Mouse (Mus musculus) lung, adult 2 months (tissue): Measurements from ENCODE around the gene Fcf1. TPM values are rescaled to one million over a fixed set of nuclear protein-coding genes. Genes with fewer than 3 reads are reported as not detected.

Source experiments
- DNase-seq: peaks from one replicate; pipeline ENCODE4 v3.0.0; 2022
- H3K4me1 ChIP-seq: fragments of 200-500 bp; 2 replicates; pipeline ENCODE4 v1.6.1; 2011; ENCODE audit warnings: low read length; ENCODE audit not compliant: control insufficient read depth, insufficient read depth
- H3K4me3 ChIP-seq: fragments of 200-500 bp; replicated peaks from 2 replicates; pipeline ENCODE3; 2011; ENCODE audit warnings: low read depth, mild to moderate bottlenecking, control low read depth, low read length; ENCODE audit errors: extremely low read depth
- CTCF ChIP-seq: fragments of 200-500 bp; IDR thresholded peaks from 2 replicates; pipeline ENCODE4 v1.5.1; 2011; ENCODE audit warnings: mild to moderate bottlenecking, low read length, control low read depth; ENCODE audit not compliant: insufficient read depth
- POLR2A ChIP-seq: fragments of 200-500 bp; IDR thresholded peaks from 2 replicates; pipeline ENCODE4 v1.6.1; 2011; ENCODE audit warnings: low read depth, mild to moderate bottlenecking, control low read depth, low read length, borderline replicate concordance; ENCODE audit errors: extremely low read depth
- WGBS: fragments of 180-500 bp; shearing (Covaris S2); methylation state at CpG from one replicate; pipeline ENCODE4 v1.1.7; 2018; 5-methylcytosine and 5-hydroxymethylcytosine counted together
- polyA plus RNA-seq: library from polyadenylated mRNA; depleted of rRNA; stranded (reverse); fragments of >200 nt; gene quantifications from 2 replicates; pipeline ENCODE4 v1.2.3, GENCODE M21; 2012

Fcf1 gene
- polyA plus RNA-seq, 1 experiment, result 34.0 TPM

DNA sequence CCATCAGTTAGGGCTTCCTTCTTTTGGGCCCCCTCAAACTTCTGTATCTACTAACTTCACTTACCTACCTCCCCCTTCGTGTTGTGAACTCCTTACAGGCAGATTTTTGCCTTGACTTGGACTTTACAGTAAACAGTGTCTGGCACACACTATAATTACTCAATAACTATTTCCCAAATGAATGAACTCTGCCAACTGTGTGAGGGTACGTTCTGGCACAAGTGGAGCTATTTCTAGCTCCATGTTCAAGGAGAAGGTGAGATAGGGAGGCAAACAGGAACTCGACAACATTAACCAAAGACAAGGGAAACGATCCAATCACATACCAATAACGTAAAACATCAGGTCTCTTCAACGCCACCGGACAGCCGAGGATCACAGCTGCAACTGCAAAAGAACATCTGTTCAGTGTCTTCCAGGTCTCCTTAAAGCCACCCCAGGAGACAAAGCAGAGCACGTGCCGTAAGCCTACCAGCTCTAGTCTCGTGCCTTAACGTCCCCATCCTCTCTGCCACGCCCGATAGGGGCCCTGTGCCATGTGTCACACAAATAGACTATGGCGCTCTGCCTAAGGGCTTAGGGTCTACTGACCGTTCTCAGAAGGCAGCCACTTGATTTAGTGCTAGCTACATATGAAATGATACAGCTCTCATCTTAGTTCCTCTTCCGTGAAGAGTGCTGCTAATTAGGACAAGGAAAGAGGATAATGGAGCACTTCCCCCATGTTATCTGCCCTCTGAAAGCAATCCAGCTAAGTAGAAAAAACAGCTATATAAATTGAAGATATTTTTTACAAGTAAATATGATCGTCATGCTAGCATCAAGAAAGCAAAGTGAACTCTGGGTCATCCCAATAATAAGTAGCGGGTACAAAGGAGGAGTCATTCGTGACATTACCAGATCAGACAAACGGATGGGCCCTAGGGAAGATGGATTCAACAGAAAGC, 27.4 kb upstream of the Fcf1 start:
- TF ChIP-seq CTCF, result no peak
- 76% methylated on average over 21 of the region's 21 CpGs for WGBS
- no peaks in the 10 kb centered on the region; the same call in 1 of the 2 replicates for H3K4me1 ChIP-seq
- DNase-seq, result no peak
- no peak overlapping the region for H3K4me3 ChIP-seq

DNA sequence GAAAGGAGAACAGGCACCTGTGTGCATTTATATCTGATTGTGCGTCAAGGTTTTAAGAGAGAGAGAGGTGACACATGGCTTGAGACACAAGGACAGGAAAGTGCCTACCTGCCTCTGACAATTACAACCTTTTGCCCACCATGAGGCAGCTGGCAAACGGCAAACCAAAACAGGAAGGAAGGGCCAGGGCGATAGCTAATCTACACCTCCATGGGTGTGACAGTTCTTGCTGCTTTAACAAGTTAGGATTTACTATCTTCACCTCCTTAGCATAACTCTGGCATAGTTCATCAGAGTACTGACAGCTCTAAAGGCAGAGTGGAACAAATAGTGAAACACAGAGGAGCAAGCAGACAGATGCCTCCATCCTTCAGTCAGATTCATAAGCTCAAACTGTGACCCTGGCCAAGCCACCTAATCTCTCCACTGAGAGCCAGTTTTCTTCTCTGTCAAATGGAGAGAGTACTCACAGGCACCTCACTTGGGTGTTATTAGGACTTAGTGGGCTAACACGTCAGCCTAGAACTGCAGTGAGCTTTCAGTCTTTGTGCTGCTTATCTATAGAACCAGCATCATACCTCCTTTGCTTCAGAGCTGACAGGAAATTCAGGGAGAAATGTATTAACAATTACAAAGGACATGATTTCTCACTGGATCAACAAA, 26.4 kb upstream of the Fcf1 start:
- 73% methylated on average over 4 of the region's 4 CpGs for WGBS

DNA sequence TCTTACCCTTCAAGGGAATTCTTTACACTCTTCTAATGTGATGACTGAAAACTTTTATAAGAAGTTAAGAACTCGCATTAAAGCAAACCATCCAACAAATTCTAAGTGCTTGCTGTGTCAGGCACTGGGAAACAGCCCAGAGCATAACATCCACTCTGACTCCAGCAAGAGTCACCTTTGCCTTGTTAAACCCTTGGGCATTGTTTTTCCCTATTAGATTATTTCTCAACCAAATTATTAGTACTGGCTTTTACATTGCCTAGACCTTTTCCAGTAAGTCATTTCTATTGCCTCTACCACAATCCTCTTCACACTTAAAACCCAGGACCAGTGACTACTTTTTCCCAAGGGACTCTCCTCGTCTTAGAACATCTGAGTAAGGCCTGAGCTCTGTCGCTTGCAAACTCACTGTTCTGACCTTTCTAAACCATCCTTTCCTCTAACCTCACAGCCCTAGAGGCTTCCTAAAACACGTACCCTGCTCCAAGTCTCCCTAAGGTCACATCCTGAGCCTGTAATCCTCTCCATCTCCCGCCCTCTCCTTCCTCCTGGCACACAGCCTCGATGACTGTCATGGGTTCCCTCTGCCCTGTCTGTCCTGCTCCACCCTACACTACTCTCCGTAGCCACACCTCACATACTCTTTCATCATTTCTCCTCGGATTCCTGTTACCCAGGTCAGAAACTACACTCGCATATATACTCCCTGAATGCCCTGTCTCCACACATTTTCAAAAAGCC, 25.7 kb upstream of the Fcf1 start:
- WGBS, result 74% methylated on average over 9 of the region's 9 CpGs
- Histone ChIP-seq H3K4me1 (no peaks in the 10 kb centered on the region; the same call in 1 of the 2 replicates), H3K4me3 (no peak overlapping the region)
- TF ChIP-seq CTCF (no peak), POLR2A (no peak)
- DNase-seq, result no peak

More for the DNA sequence above, 26.4 kb upstream of the Fcf1 start:
- TF ChIP-seq CTCF, result no peak
- TF ChIP-seq POLR2A, result no peak
- DNase-seq, result no peak
- no peaks in the 10 kb centered on the region; the same call in 1 of the 2 replicates for H3K4me1 ChIP-seq
- H3K4me3 ChIP-seq, result no peak overlapping the region

DNA sequence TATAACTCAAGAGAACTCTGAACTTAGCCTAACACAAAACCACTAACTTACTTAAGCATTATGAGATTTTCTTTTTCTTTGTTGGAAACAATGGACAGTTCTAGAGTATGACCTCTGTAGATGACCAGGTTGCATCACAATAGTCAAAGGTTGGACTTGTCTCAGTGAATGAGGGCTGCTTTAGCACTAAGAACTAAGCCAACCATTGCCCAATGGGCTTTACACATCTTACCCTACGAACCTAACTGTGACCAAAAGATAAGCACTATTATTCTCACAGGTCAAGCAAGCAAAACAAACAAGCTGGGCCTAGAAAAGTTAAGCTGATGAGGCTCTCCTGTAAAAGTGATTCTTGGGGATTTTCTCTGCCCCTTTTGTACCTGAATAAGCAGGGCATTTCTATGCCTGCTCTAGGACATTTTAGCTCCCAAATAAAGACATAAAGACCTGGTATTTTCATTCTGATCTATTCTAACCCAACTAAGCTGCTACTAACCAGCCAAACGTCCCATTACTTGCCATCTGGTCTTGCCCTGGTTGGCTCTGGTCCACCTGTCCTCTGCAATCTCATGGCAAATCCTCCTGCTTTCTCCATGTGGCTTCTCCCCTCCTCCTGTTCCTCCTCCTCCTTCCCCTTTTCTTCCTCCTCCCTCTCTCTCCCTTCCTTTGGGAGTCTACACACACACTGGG, 22.7 kb upstream of the Fcf1 start:
- WGBS, result 69% methylated on average over 2 of the region's 2 CpGs
- no peak for TF ChIP-seq POLR2A
- TF ChIP-seq CTCF, result no peak
- Histone ChIP-seq H3K4me3 (no peak overlapping the region), H3K4me1 (peaks cover 7% of the 10 kb centered on the region)
- no peak for DNase-seq

DNA sequence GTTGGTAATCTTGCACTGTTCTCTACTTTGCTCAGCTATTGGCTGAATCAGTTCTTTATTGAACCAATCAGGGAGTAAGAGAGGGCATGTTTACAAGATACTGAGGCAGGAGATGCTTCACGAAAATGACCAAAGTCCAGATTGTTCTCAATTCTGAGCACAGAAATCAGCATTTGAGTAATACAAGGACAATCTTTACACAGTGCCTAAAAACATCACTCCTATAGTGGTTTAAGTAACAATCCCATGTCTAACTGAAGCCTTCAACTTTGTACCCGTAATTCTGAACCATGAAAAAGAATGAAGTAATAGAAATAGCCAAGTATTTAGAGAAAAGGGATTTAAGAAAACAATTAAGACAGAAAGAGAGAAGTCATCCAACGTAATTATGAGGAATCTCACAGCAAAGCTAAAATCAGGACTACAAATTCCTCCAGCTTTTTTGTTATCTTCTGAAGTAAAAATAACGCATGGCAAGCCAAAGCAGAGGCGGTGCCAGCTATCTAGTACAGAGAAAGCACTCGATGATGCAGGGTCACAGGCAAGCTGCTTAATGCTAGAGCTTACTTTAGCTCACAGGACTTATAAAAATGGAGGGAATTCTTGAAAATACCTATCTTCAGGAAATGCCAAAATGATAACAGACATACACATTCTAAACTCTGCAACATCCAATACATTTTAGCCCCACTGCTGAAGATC, 22.0 kb upstream of the Fcf1 start:
- H3K4me3 ChIP-seq, result no peak overlapping the region
- 78% methylated on average over 6 of the region's 6 CpGs for WGBS
- TF ChIP-seq CTCF, result no peak
- TF ChIP-seq POLR2A, result no peak
- no peak for DNase-seq
- H3K4me1 ChIP-seq, result peaks cover 7% of the 10 kb centered on the region

DNA sequence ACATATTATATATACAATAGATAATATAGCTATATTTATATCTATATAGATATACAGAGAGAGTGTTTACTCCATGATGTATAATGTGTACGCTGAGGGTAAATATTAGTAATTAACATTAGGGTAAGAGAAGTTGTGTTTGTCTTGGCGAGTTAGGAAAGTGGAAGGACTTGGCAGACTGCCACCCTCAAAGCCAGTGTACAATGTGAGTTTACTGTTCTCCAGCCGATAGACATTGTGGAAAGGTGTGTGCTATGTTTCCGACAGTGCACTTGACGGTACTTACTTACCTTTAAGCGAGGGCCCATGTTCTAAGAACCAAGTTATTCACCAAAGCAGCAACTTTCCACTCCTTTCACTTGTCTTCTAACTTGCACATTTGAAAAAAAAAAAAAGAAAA, 19.9 kb upstream of the Fcf1 start:
- no peak for DNase-seq
- WGBS, result 55% methylated on average over 6 of the region's 6 CpGs
- H3K4me1 ChIP-seq, result peaks cover 7% of the 10 kb centered on the region
- no peak overlapping the region for H3K4me3 ChIP-seq
- TF ChIP-seq CTCF (no peak), POLR2A (no peak)

DNA sequence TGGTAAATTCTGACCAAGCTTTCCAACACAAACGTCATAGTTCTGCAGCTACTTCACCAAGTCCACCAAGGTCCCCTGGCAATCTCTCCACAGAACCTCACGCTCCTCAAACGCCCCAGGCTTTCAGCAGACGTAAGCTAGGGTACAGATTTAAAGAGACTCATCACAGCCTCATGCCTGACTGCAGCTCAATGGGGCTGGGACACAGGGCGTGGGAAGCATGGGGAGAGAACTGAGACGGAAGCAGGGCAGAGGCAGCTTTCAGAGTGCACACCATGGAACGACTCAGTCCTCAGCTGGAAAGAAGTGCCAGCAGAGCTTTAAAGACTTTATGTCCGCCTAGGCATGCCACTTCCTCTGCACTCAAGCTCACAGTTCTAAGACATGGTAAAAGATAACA, 19.2 kb upstream of the Fcf1 start:
- DNase-seq, result no peak
- TF ChIP-seq POLR2A (no peak), CTCF (no peak)
- Histone ChIP-seq H3K4me1 (peaks cover 8% of the 10 kb centered on the region), H3K4me3 (no peak overlapping the region)
- WGBS, result 60% methylated on average over 8 of the region's 8 CpGs

DNA sequence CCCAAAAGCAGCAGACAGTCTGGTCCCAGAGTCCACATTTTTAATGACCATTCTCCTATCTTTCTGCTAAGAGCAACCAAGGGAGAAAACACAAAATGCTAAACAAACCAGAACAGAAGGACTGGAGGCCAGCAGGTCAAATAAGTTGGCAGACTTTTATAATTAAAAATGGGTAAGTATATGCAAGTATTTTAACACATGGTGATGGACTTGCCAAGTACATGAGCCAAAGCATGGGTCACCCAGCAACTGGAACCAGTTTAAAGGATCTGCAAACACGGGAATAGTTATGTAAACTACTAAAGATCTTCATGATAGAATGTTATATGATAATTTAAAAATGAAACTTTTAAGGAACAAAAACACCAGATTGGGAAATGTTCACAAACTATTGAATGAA, 18.3 kb upstream of the Fcf1 start:
- Histone ChIP-seq H3K4me1 (peaks cover 9% of the 10 kb centered on the region), H3K4me3 (no peak overlapping the region)
- DNase-seq, result no peak
- TF ChIP-seq CTCF, result no peak
- no peak for TF ChIP-seq POLR2A
- 55% methylated on average over 1 of the region's 1 CpGs for WGBS
